In genomic region chr3:14865941-14866340, GRCm38 (mm10) we compare ENCODE assay signal across 36 mouse cellular contexts. TPM values are rescaled to one million over a fixed set of nuclear protein-coding genes. Genes with fewer than 3 reads are reported as not detected.
"Had no signal": no experiment of that assay in that cellular context is flagged by ENCODE, and none has a peak within 500 bp of the region (broad histone marks: within the 10 kb centered on the region; RNA-seq: fewer than 3 reads in every experiment).

No protein-coding gene starts in this region.

- H3K9ac ChIP-seq: limb, embryonic 12.5 days; limb, embryonic 13.5 days; limb, embryonic 15.5 days; liver, embryonic 13.5 days; liver, embryonic 14.5 days; liver, embryonic 15.5 days; liver, postnatal 0 days; lung, embryonic 14.5 days; lung, embryonic 15.5 days; midbrain, embryonic 12.5 days; midbrain, embryonic 15.5 days; neural tube, embryonic 12.5 days; neural tube, embryonic 13.5 days had no signal

- H3K36me3 ChIP-seq: limb, embryonic 10.5 days; limb, embryonic 12.5 days; limb, embryonic 13.5 days; limb, embryonic 15.5 days; liver, embryonic 13.5 days; liver, embryonic 15.5 days; lung, embryonic 15.5 days; midbrain, embryonic 10.5 days; midbrain, embryonic 12.5 days; midbrain, embryonic 15.5 days; neural tube, embryonic 12.5 days; neural tube, embryonic 13.5 days had no signal

- ATAC-seq: liver, postnatal 0 days; lung, postnatal 0 days; midbrain, embryonic 15.5 days; midbrain, embryonic 16.5 days had no signal

- H3K4me1 ChIP-seq: limb, embryonic 12.5 days had no signal

- H3K27ac ChIP-seq: left cerebral cortex, adult 2 months; limb, embryonic 10.5 days; limb, embryonic 12.5 days; limb, embryonic 13.5 days; limb, embryonic 15.5 days; liver, embryonic 13.5 days; liver, embryonic 14.5 days; liver, embryonic 15.5 days; lung, embryonic 15.5 days; macrophage; midbrain, embryonic 10.5 days; midbrain, embryonic 12.5 days; midbrain, embryonic 15.5 days; neural tube, embryonic 12.5 days; neural tube, embryonic 13.5 days had no signal

- H3K9me3 ChIP-seq: limb, embryonic 10.5 days; limb, embryonic 12.5 days; limb, embryonic 13.5 days; limb, embryonic 15.5 days; liver, embryonic 13.5 days; liver, embryonic 15.5 days; lung, embryonic 15.5 days; megakaryocyte, embryonic 14.5 days; midbrain, embryonic 10.5 days; midbrain, embryonic 12.5 days; midbrain, embryonic 15.5 days; neural tube, embryonic 12.5 days; neural tube, embryonic 13.5 days had no signal

- H3K4me2 ChIP-seq: limb, embryonic 12.5 days; limb, embryonic 13.5 days; limb, embryonic 15.5 days; liver, embryonic 11.5 days; liver, embryonic 13.5 days; liver, embryonic 15.5 days; lung, embryonic 14.5 days; lung, embryonic 15.5 days; midbrain, embryonic 12.5 days; midbrain, embryonic 15.5 days; neural tube, embryonic 12.5 days; neural tube, embryonic 13.5 days had no signal

- H3K27me3 ChIP-seq: limb, embryonic 12.5 days; limb, embryonic 13.5 days; limb, embryonic 15.5 days; lung, embryonic 15.5 days; midbrain, embryonic 12.5 days; midbrain, embryonic 15.5 days; neural tube, embryonic 12.5 days; neural tube, embryonic 13.5 days had no signal

- DNase-seq: left cerebral cortex, postnatal 4 days; liver; liver, embryonic 13.5 days; liver, postnatal 0 days; lung, adult 18-20 months; lung, adult 2 months; lung, embryonic 14.5 days; lung, postnatal 10 days; lung, postnatal 14 days; lung, postnatal 36 days; lung, postnatal 4 days; midbrain, embryonic 14.5 days had no signal

- H3K4me3 ChIP-seq: left cerebral cortex, adult 2 months; limb, embryonic 10.5 days; limb, embryonic 12.5 days; limb, embryonic 13.5 days; limb, embryonic 15.5 days; liver, embryonic 13.5 days; liver, embryonic 15.5 days; lung, embryonic 15.5 days; megakaryocyte, embryonic 14.5 days; midbrain, embryonic 10.5 days; midbrain, embryonic 12.5 days; midbrain, embryonic 15.5 days; myocyte; neural tube, embryonic 12.5 days; neural tube, embryonic 13.5 days had no signal

RNA-seq across cellular contexts. Expression of gene Car3, which starts 2.6 kb away (rescaled TPM):
- total RNA-seq: monocyte, adult 5-6 weeks had no signal
- polyA plus RNA-seq: macrophage had no signal

RNA-seq across cellular contexts. Expression of gene Car1, which starts 57.8 kb away (rescaled TPM):
- total RNA-seq: left cerebral cortex, adult 2 months; left cerebral cortex, postnatal 10 days; left cerebral cortex, postnatal 14 days; left cerebral cortex, postnatal 25 days; left cerebral cortex, postnatal 4 days; midbrain, postnatal 0 days; monocyte, adult 5-6 weeks had no signal
- polyA plus RNA-seq: limb, embryonic 10.5 days; limb, embryonic 12.5 days; lung, embryonic 14.5 days; macrophage; midbrain, embryonic 10.5 days; midbrain, embryonic 12.5 days; midbrain, embryonic 14.5 days; midbrain, embryonic 16.5 days; neural tube, embryonic 12.5 days; neural tube, embryonic 13.5 days had no signal
